Mouse (Mus musculus): ENCODE data around the gene Podxl.
"Not testable (repeated sequence)": the region's sequence is repeated elsewhere in the genome, so short reads cannot be mapped to it uniquely, and the experiment has no call there.

Gene Podxl

GRCm38 (mm10) chr6:31568070-31568595 is 4.4 kb upstream of the Podxl start:
- no peak for DNase-seq (ENCODE audit: extremely low read depth, insufficient read length, low spot score)

DNA sequence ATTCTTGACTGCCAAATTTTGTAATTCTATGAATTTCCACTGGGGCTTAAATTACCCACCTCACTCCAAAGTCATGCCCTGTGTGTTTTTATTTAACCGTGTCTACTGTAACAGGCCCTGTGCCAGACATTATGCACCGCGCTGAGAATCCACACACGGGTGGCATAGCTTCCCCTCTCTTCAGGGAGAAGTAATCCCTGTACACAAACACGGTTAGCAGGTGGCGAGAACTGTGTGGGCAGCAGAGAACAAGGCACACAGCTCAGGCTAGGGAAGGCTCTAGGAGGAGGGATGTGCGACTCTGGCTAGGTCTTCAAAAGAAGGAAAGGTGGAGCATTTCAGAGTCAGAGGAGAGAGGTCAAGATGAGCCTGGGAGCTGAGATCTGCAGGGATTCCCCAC is 3.4 kb upstream of the Podxl start:
- no peak for DNase-seq (ENCODE audit: extremely low read depth, insufficient read length, low spot score)

DNA sequence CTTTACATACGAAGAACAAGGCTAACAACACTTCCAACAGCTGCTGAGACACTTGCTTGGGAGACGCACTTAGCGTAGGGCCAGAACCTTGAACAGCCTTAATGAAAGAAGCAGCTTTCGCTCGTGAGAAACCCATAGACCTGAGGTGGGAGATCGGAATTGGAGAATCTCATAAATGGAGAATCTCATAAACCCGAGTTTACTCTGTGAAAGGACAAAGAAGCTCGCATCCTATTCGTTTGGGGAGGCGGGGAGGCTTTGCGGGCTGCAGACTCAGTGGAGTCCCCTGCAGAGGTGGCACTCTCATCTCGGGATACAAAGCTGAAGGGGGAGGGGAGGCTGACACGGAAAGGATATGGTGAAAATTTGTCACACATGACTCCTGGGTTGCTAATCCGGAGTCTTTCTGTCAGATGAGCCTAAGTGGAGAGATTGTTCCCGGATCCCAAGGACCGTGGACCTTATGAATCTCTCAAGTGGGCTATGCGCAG is 1.2 kb upstream of the Podxl start:
- DNase-seq (ENCODE audit: extremely low read depth, insufficient read length, low spot score): no peak

- no peak for DNase-seq (ENCODE audit: extremely low read depth, insufficient read length, low spot score)
These were observed 376 bp upstream of the Podxl start for GRCm38 (mm10) chr6:31564182-31564531.

GRCm38 (mm10) chr6:31562371-31563080 is 1.3 kb downstream of the Podxl start:
- no peak for DNase-seq (ENCODE audit: extremely low read depth, insufficient read length, low spot score)

GRCm38 (mm10) chr6:31561948-31562347 is 1.8 kb downstream of the Podxl start:
- DNase-seq (ENCODE audit: extremely low read depth, insufficient read length, low spot score): not testable (repeated sequence)

- DNase-seq (ENCODE audit: extremely low read depth, insufficient read length, low spot score): no peak
These were observed 3.4 kb downstream of the Podxl start for GRCm38 (mm10) chr6:31560138-31560959.

DNA sequence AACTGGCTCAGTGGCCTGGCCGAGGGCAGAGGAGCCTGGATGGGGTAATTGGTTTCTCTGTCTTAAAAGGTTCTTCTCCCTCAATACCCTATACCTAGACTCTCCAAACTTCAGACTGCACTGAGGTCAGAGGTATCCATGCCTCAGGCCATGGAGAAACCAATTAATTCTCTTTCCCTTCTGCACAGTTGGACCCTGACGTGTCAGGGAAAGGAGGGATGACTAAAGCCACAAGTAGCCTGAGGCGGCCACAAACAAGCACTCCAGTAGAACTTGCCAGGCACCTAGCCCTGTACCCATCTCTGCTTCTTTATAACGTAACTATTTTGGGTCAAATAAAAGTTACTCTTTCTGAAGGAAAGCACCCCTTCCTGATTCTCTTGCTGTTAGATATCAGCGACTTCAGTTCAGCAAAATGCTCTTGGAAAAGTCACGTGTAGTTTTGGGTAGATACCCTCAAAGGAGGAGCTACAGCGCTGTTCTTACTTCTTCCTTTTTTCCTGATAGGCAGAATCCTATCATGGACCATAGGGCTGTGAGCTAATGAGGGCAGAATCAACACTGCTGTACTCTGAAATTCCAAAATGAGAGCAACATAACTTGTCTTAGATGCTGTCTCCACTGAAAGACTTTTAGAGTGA is 7.2 kb downstream of the Podxl start:
- peak; percentile 72 for DNase-seq (ENCODE audit: extremely low read depth, insufficient read length, low spot score)

- DNase-seq (ENCODE audit: extremely low read depth, insufficient read length, low spot score): no peak
These were observed 12.8 kb downstream of the Podxl start for GRCm38 (mm10) chr6:31550876-31551532.

DNA sequence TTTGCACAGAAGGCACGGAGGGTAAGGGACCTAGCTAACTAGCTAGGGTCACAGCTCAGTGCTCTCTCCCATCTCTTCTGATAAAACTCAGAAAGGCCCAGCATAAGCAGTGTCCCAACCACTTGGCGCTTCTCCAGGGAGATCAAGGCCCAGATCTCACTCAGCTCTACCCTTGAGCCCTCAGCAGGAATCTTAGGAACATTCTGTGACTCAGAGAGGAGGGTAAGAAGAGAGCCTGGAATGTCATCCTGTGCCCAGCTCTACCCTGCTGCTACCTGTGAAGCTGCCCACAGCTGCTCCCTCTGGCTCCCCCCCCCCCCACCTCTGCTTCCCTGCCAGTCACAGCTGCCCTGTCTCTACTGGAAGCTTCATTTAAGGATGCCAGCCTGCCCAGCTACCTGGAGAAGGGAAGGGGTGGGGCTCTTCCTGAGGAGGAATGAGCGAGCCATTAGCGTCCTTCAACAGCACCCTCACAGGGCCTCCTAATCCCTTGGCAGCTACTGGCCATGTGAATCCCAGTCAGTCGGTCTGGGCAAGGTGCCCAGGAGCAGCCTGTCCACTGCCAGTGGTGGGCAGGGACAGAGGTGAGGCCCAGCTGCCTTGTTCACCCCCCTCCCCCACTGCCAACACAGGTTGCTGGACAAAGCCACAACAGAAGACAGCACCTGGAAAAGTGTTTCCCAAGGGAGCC is 14.3 kb downstream of the Podxl start:
- peak; percentile 85 for DNase-seq (ENCODE audit: extremely low read depth, insufficient read length, low spot score)

- DNase-seq (ENCODE audit: extremely low read depth, insufficient read length, low spot score): no peak
These were observed 19.5 kb downstream of the Podxl start for GRCm38 (mm10) chr6:31544318-31544717.

- no peak for DNase-seq (ENCODE audit: extremely low read depth, insufficient read length, low spot score)
These were observed 23.8 kb downstream of the Podxl start for GRCm38 (mm10) chr6:31540018-31540417.

DNA sequence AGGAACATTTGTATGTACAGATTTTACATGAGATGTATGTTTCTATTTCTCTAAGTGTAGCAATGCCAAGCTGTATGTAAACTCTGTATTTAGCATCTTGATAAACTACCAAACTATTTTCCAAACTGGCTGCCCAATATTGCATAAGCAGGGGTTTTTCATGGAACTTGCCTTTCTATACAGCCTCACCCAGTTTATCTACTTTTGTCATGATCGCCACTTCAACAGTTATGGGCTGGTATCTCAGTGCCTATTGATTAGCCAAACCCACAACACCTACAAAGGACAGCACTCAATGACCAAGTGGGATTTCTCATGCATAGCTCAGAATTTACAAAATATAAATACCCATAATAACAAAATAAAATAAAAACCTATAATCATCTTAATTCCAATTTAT is 25.7 kb downstream of the Podxl start:
- DNase-seq (ENCODE audit: extremely low read depth, insufficient read length, low spot score): no peak

GRCm38 (mm10) chr6:31537193-31537592 is 26.6 kb downstream of the Podxl start:
- no peak for DNase-seq (ENCODE audit: extremely low read depth, insufficient read length, low spot score)

GRCm38 (mm10) chr6:31534705-31535104 is 29.1 kb downstream of the Podxl start:
- DNase-seq (ENCODE audit: extremely low read depth, insufficient read length, low spot score): peak; percentile 67

GRCm38 (mm10) chr6:31531880-31532279 is 31.9 kb downstream of the Podxl start:
- DNase-seq (ENCODE audit: extremely low read depth, insufficient read length, low spot score): no peak

DNA sequence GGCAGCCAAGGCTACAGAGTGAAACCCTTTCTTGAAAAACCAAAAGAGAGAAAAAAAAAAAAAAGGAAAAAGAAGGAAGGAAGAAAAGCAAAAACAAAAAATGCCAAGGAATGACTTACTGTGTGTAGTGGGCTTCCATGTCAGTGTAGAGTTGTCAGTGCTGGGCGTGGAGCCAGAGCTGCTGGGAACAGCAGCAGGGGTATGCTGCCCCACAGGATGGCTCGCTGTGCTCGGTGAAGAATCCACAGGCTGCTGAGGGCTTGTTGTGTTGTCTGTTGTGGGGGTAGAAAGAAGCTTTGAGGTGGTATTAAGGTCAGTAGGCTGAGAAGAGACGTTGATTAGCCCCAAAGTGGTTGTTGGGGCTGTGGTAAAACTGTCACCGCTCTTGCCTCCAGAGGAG is 35.4 kb downstream of the Podxl start:
- no peak for DNase-seq (ENCODE audit: extremely low read depth, insufficient read length, low spot score)

DNA sequence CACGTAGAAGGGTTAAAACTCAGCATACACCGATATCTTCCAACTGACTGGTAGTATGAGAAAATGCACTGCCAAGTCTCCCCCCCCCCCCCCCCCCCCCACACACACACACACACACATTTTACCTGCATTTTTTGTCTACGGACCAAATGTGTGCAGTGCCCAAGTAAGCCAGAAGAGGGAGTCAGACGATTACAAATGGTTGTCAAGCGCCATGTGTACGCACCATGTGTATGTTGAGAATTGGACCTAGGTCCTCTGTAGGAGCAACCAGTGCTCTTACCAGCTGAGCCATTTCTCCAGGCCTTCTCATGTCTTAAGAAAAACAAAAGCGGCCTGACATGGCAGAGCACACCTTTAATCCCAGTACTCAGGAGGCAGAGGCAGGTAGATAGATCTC is 35.9 kb downstream of the Podxl start:
- DNase-seq (ENCODE audit: extremely low read depth, insufficient read length, low spot score): peak; percentile 20

DNA sequence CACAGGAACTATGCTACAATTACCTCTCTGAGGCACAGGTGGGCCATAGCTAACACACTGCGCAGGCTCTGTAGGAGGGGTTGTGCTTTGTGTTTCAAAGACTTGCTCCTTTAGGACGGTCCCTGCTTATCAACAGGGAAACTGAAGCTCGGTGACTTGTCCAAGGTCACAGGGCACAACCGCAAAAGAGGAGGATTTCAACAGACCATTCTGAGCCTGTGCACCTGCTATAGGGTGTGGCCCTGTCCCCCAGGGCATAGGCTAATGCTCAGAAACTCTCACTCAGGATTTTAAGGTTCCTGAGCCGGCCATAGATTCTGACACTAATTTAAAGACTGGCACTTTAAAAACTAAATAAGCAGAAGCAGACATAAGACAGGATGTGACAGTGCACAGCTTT is 36.9 kb downstream of the Podxl start:
- DNase-seq (ENCODE audit: extremely low read depth, insufficient read length, low spot score): no peak

- no peak for DNase-seq (ENCODE audit: extremely low read depth, insufficient read length, low spot score)
These were observed 38.4 kb downstream of the Podxl start for GRCm38 (mm10) chr6:31525231-31525900.
